Mouse (Mus musculus) megakaryocyte, embryonic 14.5 days (primary cell): ENCODE results near the gene Ntn1.

Experiments
- FLI1 ChIP-seq: IDR thresholded peaks from 2 replicates; pipeline ENCODE4 v1.6.1; 2012; ENCODE audit warnings: low read length, inconsistent platforms, mixed read lengths
- GATA1 ChIP-seq: IDR thresholded peaks from 3 replicates; pipeline ENCODE4 v1.6.1; 2012; ENCODE audit warnings: mixed read lengths, low read length, inconsistent platforms, borderline replicate concordance

GRCm38 (mm10) chr11:68447242-68447641 is 46.6 kb upstream of the Ntn1 start:
- TF ChIP-seq GATA1 (no peak), FLI1 (no peak)
